Mouse (Mus musculus): ENCODE measurements at regions not wholly inside any gene's neighbourhood (a gene's known extent, or its start where the extent isn't known, plus 50 kb on each side); places are given as distances from the start of the nearest gene placed in this dataset.
"Not testable (repeated sequence)": the region's sequence is repeated elsewhere in the genome, so short reads cannot be mapped to it uniquely, and the experiment has no call there.

DNA sequence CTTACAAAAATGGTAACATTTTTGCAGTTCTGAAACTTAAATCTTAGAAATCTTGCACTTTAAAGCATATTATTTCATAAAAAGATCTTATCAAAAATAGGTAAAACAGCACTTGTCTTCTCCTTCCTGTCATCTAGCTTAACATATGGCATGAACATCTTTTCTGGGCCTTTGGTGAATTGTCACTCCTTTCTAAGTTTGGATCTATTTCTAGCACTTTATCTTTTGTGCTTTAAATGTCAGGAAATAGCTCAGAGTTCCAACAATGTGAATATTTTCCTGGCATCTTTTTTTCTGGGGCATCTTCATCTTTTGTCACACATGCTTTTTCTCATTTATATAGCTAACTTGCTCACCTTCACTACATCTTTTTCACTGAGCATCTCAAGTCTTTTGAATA lies 527.4 kb upstream of the Gm5150 start:
- H3K9ac ChIP-seq (ENCODE audit: low read depth, low read length) = no peak overlapping the region
- no peaks in the 10 kb centered on the region for H3K9me3 ChIP-seq (ENCODE audit: control insufficient read depth, low read length)
- H3K36me3 ChIP-seq (ENCODE audit: control insufficient read depth, insufficient read depth, low read length) = no peaks in the 10 kb centered on the region
- DNase-seq (ENCODE audit: low spot score) (no peak), ATAC-seq (ENCODE audit: low read depth) (no peak)
- no peak overlapping the region for H3K4me2 ChIP-seq (ENCODE audit: low read depth, low read length)
- no peaks in the 10 kb centered on the region for H3K27me3 ChIP-seq (replicated peaks; ENCODE audit: control insufficient read depth, insufficient read depth, low read length)
- H3K27ac ChIP-seq (replicated peaks; ENCODE audit: low read depth, low read length) = no peak overlapping the region
- H3K4me1 ChIP-seq (ENCODE audit: control insufficient read depth, insufficient read depth, low read length) = no peaks in the 10 kb centered on the region
- no peak overlapping the region for H3K4me3 ChIP-seq (ENCODE audit: low read depth, low read length)

DNA sequence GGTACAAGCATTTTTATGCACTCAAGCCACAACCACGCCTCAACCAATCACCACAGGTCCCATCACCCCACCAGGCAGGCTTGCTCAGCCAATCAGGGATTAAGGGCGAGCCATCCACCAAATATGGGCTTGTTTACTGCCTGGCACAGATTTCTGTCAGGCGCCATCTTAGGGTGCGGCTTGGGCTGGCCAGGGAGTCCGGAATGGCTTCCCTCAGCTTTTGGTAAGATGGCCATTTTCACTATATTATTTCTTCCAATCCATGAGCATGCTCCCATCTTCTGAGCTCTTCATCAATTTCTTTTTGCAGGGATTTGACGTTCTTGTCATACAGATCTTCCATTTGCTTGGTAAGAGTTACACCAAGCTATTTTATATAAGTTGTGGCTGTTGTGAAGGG lies 521.3 kb upstream of the Gm5150 start:
- not testable (repeated sequence) for H3K27me3 ChIP-seq (replicated peaks; ENCODE audit: control insufficient read depth, insufficient read depth, low read length); H3K9me3 ChIP-seq (ENCODE audit: control insufficient read depth, low read length); H3K27ac ChIP-seq (replicated peaks; ENCODE audit: low read depth, low read length); H3K9ac ChIP-seq (ENCODE audit: low read depth, low read length); DNase-seq (ENCODE audit: low spot score); H3K4me1 ChIP-seq (ENCODE audit: control insufficient read depth, insufficient read depth, low read length); ATAC-seq (ENCODE audit: low read depth); H3K4me2 ChIP-seq (ENCODE audit: low read depth, low read length); H3K36me3 ChIP-seq (ENCODE audit: control insufficient read depth, insufficient read depth, low read length); H3K4me3 ChIP-seq (ENCODE audit: low read depth, low read length)
- WGBS = 87% methylated on average over 6 of the region's 6 CpGs

DNA sequence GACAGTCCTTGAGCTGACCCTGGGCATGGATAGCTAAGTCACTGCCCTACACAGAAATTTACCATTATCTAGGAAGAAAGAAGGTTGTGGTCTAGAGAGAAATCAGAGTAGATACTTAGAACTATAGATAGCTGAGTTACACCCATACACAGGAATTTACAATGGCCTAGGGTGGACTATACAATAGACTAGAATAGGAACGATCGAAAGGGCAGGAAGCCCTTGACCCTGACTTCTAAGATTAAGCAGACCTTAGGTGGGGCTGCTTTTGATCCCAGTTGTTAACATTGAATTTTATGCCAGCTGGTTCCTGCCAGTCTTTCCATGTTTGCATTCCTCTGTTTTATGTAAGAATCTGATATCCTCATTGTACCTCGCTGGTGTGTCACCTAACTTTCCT lies 482.2 kb upstream of the Gm5150 start:
- H3K36me3 ChIP-seq (ENCODE audit: control insufficient read depth, insufficient read depth, low read length); H3K9ac ChIP-seq (ENCODE audit: low read depth, low read length); H3K4me3 ChIP-seq (ENCODE audit: low read depth, low read length); ATAC-seq (ENCODE audit: low read depth); H3K9me3 ChIP-seq (ENCODE audit: control insufficient read depth, low read length); H3K27ac ChIP-seq (replicated peaks; ENCODE audit: low read depth, low read length); H3K4me2 ChIP-seq (ENCODE audit: low read depth, low read length); DNase-seq (ENCODE audit: low spot score); H3K4me1 ChIP-seq (ENCODE audit: control insufficient read depth, insufficient read depth, low read length); H3K27me3 ChIP-seq (replicated peaks; ENCODE audit: control insufficient read depth, insufficient read depth, low read length): not testable (repeated sequence)
- 81% methylated on average over 3 of the region's 3 CpGs for WGBS

DNA sequence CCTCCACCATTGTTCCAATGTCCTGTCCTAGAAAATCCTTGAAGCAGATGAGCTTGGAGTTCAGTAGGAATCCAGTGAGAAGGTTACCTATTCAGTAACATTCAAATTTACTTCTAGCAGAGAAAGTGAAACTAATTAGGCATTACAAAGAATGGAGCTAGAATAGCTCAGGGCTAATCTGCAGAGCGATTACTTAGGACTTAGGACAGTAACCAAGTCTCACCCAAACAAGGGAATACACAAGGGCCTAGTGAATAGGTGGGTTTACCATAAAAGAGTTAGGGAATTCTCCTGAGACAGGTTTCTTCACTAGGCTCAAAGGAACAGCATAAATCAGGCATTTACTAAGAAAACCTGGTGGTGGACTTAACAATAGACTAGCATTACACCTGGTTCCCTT lies 476.5 kb upstream of the Gm5150 start:
- no peak overlapping the region for H3K27ac ChIP-seq (replicated peaks; ENCODE audit: low read depth, low read length)
- 58% methylated on average over 1 of the region's 1 CpGs for WGBS
- no peak for ATAC-seq (ENCODE audit: low read depth)

DNA sequence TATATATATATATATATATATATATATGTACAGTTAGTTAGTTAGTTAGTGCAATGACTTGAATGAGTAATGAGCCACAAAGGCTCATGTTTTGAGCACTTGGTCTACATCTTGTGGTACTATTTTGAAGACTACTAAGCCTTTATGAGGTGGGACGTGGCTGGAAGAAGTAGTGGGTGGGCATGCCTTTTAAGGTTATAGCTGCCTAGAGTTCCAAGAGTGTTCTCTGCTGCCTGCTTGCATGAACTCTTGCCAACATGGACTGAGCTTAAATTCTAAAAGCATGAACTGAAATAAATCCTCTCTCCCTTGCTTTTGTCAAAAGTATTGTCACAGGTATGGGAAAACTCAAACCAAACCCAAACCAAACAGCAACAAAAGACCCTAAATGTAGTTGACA lies 465.1 kb upstream of the Gm5150 start:
- Histone ChIP-seq H3K4me3 (ENCODE audit: low read depth, low read length) (no peak overlapping the region), H3K36me3 (ENCODE audit: control insufficient read depth, insufficient read depth, low read length) (no peaks in the 10 kb centered on the region), H3K9me3 (ENCODE audit: control insufficient read depth, low read length) (no peaks in the 10 kb centered on the region), H3K27me3 (replicated peaks; ENCODE audit: control insufficient read depth, insufficient read depth, low read length) (no peaks in the 10 kb centered on the region), H3K27ac (replicated peaks; ENCODE audit: low read depth, low read length) (no peak overlapping the region), H3K9ac (ENCODE audit: low read depth, low read length) (no peak overlapping the region), H3K4me2 (ENCODE audit: low read depth, low read length) (no peak overlapping the region), H3K4me1 (ENCODE audit: control insufficient read depth, insufficient read depth, low read length) (no peaks in the 10 kb centered on the region)
- DNase-seq (ENCODE audit: low spot score) (no peak), ATAC-seq (ENCODE audit: low read depth) (no peak)
- WGBS = 77% methylated on average over 1 of the region's 1 CpGs

More for the DNA sequence above, 476.5 kb upstream of the Gm5150 start:
- H3K4me1 ChIP-seq (ENCODE audit: control insufficient read depth, insufficient read depth, low read length) = no peaks in the 10 kb centered on the region
- H3K27me3 ChIP-seq (replicated peaks; ENCODE audit: control insufficient read depth, insufficient read depth, low read length) = no peaks in the 10 kb centered on the region
- no peak for DNase-seq (ENCODE audit: low spot score)
- H3K4me2 ChIP-seq (ENCODE audit: low read depth, low read length) = no peak overlapping the region
- no peak overlapping the region for H3K9ac ChIP-seq (ENCODE audit: low read depth, low read length)
- no peak overlapping the region for H3K4me3 ChIP-seq (ENCODE audit: low read depth, low read length)
- H3K9me3 ChIP-seq (ENCODE audit: control insufficient read depth, low read length) = no peaks in the 10 kb centered on the region
- no peaks in the 10 kb centered on the region for H3K36me3 ChIP-seq (ENCODE audit: control insufficient read depth, insufficient read depth, low read length)

DNA sequence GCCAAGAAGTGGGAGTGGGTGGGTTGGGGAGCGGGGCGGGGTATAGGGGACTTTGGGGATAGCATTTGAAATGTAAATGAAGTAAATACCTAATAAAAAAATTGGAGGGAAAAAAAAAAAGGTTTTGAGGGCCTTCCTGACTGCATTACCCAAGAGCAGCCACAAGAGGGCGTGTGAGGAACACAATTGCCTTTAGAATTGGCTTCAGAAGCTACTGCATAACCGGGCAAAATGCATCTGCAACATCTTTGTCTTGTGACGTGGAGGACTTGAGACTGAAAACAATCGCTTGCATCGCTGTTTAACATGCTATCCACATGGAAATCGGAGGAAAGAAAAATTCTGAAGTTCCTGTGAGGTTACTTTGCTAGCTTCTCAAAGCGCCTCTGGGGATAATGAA lies 460.2 kb upstream of the Gm5150 start:
- H3K27me3 ChIP-seq (replicated peaks; ENCODE audit: control insufficient read depth, insufficient read depth, low read length) = no peaks in the 10 kb centered on the region
- no peaks in the 10 kb centered on the region for H3K9me3 ChIP-seq (ENCODE audit: control insufficient read depth, low read length)
- no peak overlapping the region for H3K27ac ChIP-seq (replicated peaks; ENCODE audit: low read depth, low read length)
- WGBS = 10% methylated on average over 9 of the region's 9 CpGs
- no peaks in the 10 kb centered on the region for H3K36me3 ChIP-seq (ENCODE audit: control insufficient read depth, insufficient read depth, low read length)
- DNase-seq (ENCODE audit: low spot score) = peak; percentile 84
- no peaks in the 10 kb centered on the region for H3K4me1 ChIP-seq (ENCODE audit: control insufficient read depth, insufficient read depth, low read length)
- ATAC-seq (ENCODE audit: low read depth) = no peak; the same call in 1 of the 2 replicates
- 0 out of 2 replicates have a peak overlapping the region, but pooled peaks have one; percentile 17 for H3K4me3 ChIP-seq (ENCODE audit: low read depth, low read length)
- peak overlapping the region; percentile 40 for H3K4me2 ChIP-seq (ENCODE audit: low read depth, low read length)
- no peak overlapping the region for H3K9ac ChIP-seq (ENCODE audit: low read depth, low read length)

DNA sequence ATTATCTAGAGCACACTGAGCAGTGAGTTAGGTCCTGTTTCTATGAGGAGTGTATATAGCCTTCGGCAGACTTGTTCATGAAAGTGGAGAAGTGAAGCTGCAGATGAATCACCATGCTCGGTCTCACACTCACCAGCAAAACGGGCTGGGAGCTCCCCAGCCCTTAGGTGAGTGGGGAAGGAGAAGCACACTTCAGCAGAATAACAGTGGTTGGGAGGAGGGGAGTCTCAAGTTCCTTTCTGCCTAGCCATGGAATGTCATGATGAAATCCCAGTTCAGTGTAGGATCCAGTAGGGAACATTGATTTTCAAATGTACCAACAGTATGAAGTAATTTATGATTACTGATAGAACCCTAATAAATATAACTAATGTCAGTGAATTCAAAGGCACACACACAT lies 459.1 kb upstream of the Gm5150 start:
- ATAC-seq (ENCODE audit: low read depth) = no peak
- no peaks in the 10 kb centered on the region for H3K36me3 ChIP-seq (ENCODE audit: control insufficient read depth, insufficient read depth, low read length)
- 57% methylated on average over 3 of the region's 3 CpGs for WGBS
- H3K27ac ChIP-seq (replicated peaks; ENCODE audit: low read depth, low read length) = no peak overlapping the region
- no peaks in the 10 kb centered on the region for H3K4me1 ChIP-seq (ENCODE audit: control insufficient read depth, insufficient read depth, low read length)
- no peak overlapping the region for H3K9ac ChIP-seq (ENCODE audit: low read depth, low read length)
- no peak overlapping the region for H3K4me3 ChIP-seq (ENCODE audit: low read depth, low read length)
- no peaks in the 10 kb centered on the region for H3K9me3 ChIP-seq (ENCODE audit: control insufficient read depth, low read length)
- H3K4me2 ChIP-seq (ENCODE audit: low read depth, low read length) = no peak overlapping the region
- H3K27me3 ChIP-seq (replicated peaks; ENCODE audit: control insufficient read depth, insufficient read depth, low read length) = no peaks in the 10 kb centered on the region
- DNase-seq (ENCODE audit: low spot score) = no peak

DNA sequence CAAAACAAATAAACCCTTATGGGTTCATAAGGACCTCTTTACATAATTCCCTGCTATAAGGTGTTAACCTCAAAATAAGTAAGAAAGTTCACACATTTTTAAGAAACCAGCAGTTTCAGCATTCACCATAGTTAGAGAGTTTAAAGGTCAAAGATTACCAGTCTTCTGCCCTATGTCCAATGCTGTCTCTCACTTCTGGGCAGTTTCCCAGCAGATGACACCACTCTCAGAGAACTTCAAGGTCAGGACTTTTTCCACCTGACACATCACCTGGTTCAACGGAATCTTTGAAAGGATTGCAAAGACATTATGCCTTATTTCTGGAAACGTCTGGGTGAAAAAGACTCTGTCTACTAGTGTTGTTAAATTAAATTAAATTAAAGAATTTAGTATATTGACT lies 458.1 kb upstream of the Gm5150 start:
- Histone ChIP-seq H3K4me2 (ENCODE audit: low read depth, low read length) (no peak overlapping the region), H3K4me1 (ENCODE audit: control insufficient read depth, insufficient read depth, low read length) (no peaks in the 10 kb centered on the region), H3K36me3 (ENCODE audit: control insufficient read depth, insufficient read depth, low read length) (no peaks in the 10 kb centered on the region), H3K9me3 (ENCODE audit: control insufficient read depth, low read length) (no peaks in the 10 kb centered on the region), H3K9ac (ENCODE audit: low read depth, low read length) (no peak overlapping the region), H3K27ac (replicated peaks; ENCODE audit: low read depth, low read length) (no peak overlapping the region), H3K27me3 (replicated peaks; ENCODE audit: control insufficient read depth, insufficient read depth, low read length) (no peaks in the 10 kb centered on the region), H3K4me3 (ENCODE audit: low read depth, low read length) (no peak overlapping the region)
- ATAC-seq (ENCODE audit: low read depth) (no peak), DNase-seq (ENCODE audit: low spot score) (no peak)
- WGBS = 75% methylated on average over 2 of the region's 2 CpGs

DNA sequence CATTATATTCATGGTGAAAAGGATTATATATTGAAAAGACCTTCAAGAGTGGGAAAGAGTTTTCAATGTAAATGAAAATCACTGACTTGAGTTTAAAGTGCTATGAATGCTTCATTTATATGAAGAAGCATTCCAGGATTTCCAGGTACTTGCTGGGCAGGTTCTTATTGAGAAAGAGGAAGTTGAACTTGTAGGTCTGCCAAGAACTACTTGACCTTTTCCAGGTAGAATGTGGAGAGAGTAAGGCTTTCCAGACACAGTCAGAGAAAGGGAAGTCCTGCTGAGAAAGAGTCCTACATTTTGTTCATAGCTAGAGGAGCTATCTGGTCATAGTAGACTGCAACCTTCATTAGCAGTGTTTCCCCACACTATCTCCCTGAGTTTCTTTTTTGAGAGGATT lies 426.8 kb upstream of the Gm5150 start:
- no peaks in the 10 kb centered on the region for H3K4me1 ChIP-seq (ENCODE audit: control insufficient read depth, insufficient read depth, low read length)
- no peaks in the 10 kb centered on the region for H3K36me3 ChIP-seq (ENCODE audit: control insufficient read depth, insufficient read depth, low read length)
- no peak overlapping the region for H3K4me3 ChIP-seq (ENCODE audit: low read depth, low read length)
- no peak for DNase-seq (ENCODE audit: low spot score)
- no peak for ATAC-seq (ENCODE audit: low read depth)
- H3K9me3 ChIP-seq (ENCODE audit: control insufficient read depth, low read length) = no peaks in the 10 kb centered on the region
- no peak overlapping the region for H3K9ac ChIP-seq (ENCODE audit: low read depth, low read length)
- no peak overlapping the region for H3K27ac ChIP-seq (replicated peaks; ENCODE audit: low read depth, low read length)
- no peaks in the 10 kb centered on the region for H3K27me3 ChIP-seq (replicated peaks; ENCODE audit: control insufficient read depth, insufficient read depth, low read length)
- H3K4me2 ChIP-seq (ENCODE audit: low read depth, low read length) = no peak overlapping the region
